Mouse (Mus musculus): Measurements from ENCODE around the gene Bank1. TPM values are rescaled to one million over a fixed set of nuclear protein-coding genes. Genes with fewer than 3 reads are reported as not detected.
"Not testable (repeated sequence)": the region's sequence is repeated elsewhere in the genome, so short reads cannot be mapped to it uniquely, and the experiment has no call there.

The Bank1 gene
- total and polyA plus RNA-seq, 3 experiments, result not detected

GRCm38 (mm10) chr3:136329133-136329532 lies 3.3 kb upstream of the Bank1 start:
- H3K4me3 ChIP-seq (ENCODE audit: control insufficient read depth in 1 of 2, insufficient read depth in 1 of 2, low read depth in 2 of 2, low read length in 2 of 2), result no peak overlapping the region
- no peaks in the 10 kb centered on the region for H3K79me2 ChIP-seq (ENCODE audit: control insufficient read depth, insufficient read depth, low read length, poor library complexity)
- H3K9ac ChIP-seq (ENCODE audit: control insufficient read depth, low read depth, low read length, poor library complexity, severe bottlenecking), result no peak overlapping the region
- no peaks in the 10 kb centered on the region for H3K4me1 ChIP-seq (ENCODE audit: control insufficient read depth in 1 of 2, insufficient read depth in 2 of 2, low read length in 2 of 2)
- H3K27me3 ChIP-seq (ENCODE audit: control insufficient read depth in 1 of 2, insufficient read depth in 2 of 2, low read length in 2 of 2), result no peaks in the 10 kb centered on the region
- no peaks in the 10 kb centered on the region for H3K36me3 ChIP-seq (ENCODE audit: control insufficient read depth in 1 of 2, insufficient read depth in 2 of 2, low read length in 2 of 2)
- no peak for DNase-seq (ENCODE audit: low read depth, low spot score)
- TF ChIP-seq BHLHE40 (IDR thresholded peaks at IDR 0.05; ENCODE audit: borderline replicate concordance, low read depth, low read length), result no peak
- no peak for TF ChIP-seq TCF12 (IDR thresholded peaks at IDR 0.05; ENCODE audit: low read depth, low read length)
- no peak for TF ChIP-seq POLR2AphosphoS2 (IDR thresholded peaks at IDR 0.05; ENCODE audit: low read length)
- no peak for TF ChIP-seq POLR2A (IDR thresholded peaks at IDR 0.05; ENCODE audit: control insufficient read depth in 1 of 2, insufficient read depth in 1 of 2, low read depth in 1 of 2, low read length in 2 of 2, poor library complexity in 1 of 2)
- no peak for TF ChIP-seq TAL1 (IDR thresholded peaks at IDR 0.05; ENCODE audit: low read length)
- no peak for TF ChIP-seq EP300 (IDR thresholded peaks at IDR 0.05; ENCODE audit: low read depth in 1 of 2, low read length in 2 of 2)
- no peak for TF ChIP-seq TBP (IDR thresholded peaks at IDR 0.05; ENCODE audit: low read depth, low read length)
- no peak for TF ChIP-seq E2F4 (IDR thresholded peaks at IDR 0.05; ENCODE audit: borderline replicate concordance, low read depth, low read length)
- TF ChIP-seq RAD21 (IDR thresholded peaks at IDR 0.05; ENCODE audit: low read depth, low read length), result no peak
- no peak for TF ChIP-seq POLR2AphosphoS5 (IDR thresholded peaks at IDR 0.05; ENCODE audit: borderline replicate concordance, low read depth, low read length)
- no peak for TF ChIP-seq CTCF (IDR thresholded peaks at IDR 0.05 in 2 of 3, conservative IDR thresholded peaks at IDR 0.05 in 1 of 3; ENCODE audit: control insufficient read depth in 1 of 3, insufficient read depth in 1 of 3, low read depth in 2 of 3, low read length in 3 of 3, poor library complexity in 1 of 3, severe bottlenecking in 1 of 3)
- H3K9me3 ChIP-seq (replicated peaks; ENCODE audit: insufficient read depth, low read length), result no peaks in the 10 kb centered on the region
- no peak overlapping the region for H3K27ac ChIP-seq (ENCODE audit: control insufficient read depth, low read depth, low read length)

- not testable (repeated sequence) for H3K79me2 ChIP-seq (ENCODE audit: control insufficient read depth, insufficient read depth, low read length, poor library complexity); H3K4me3 ChIP-seq (ENCODE audit: control insufficient read depth in 1 of 2, insufficient read depth in 1 of 2, low read depth in 2 of 2, low read length in 2 of 2); H3K27me3 ChIP-seq (ENCODE audit: control insufficient read depth in 1 of 2, insufficient read depth in 2 of 2, low read length in 2 of 2); H3K36me3 ChIP-seq (ENCODE audit: control insufficient read depth in 1 of 2, insufficient read depth in 2 of 2, low read length in 2 of 2); H3K9me3 ChIP-seq (replicated peaks; ENCODE audit: insufficient read depth, low read length); H3K27ac ChIP-seq (ENCODE audit: control insufficient read depth, low read depth, low read length); H3K9ac ChIP-seq (ENCODE audit: control insufficient read depth, low read depth, low read length, poor library complexity, severe bottlenecking); DNase-seq (ENCODE audit: low read depth, low spot score); H3K4me1 ChIP-seq (ENCODE audit: control insufficient read depth in 1 of 2, insufficient read depth in 2 of 2, low read length in 2 of 2)
Observed at GRCm38 (mm10) chr3:136324716-136325115, 1.1 kb downstream of the Bank1 start.

GRCm38 (mm10) chr3:136321936-136322335 lies 3.9 kb downstream of the Bank1 start:
- Histone ChIP-seq H3K27ac (ENCODE audit: control insufficient read depth, low read depth, low read length) (no peak overlapping the region), H3K9me3 (replicated peaks; ENCODE audit: insufficient read depth, low read length) (no peaks in the 10 kb centered on the region), H3K9ac (ENCODE audit: control insufficient read depth, low read depth, low read length, poor library complexity, severe bottlenecking) (no peak overlapping the region), H3K4me3 (ENCODE audit: control insufficient read depth in 1 of 2, insufficient read depth in 1 of 2, low read depth in 2 of 2, low read length in 2 of 2) (no peak overlapping the region), H3K27me3 (ENCODE audit: control insufficient read depth in 1 of 2, insufficient read depth in 2 of 2, low read length in 2 of 2) (no peaks in the 10 kb centered on the region), H3K79me2 (ENCODE audit: control insufficient read depth, insufficient read depth, low read length, poor library complexity) (no peaks in the 10 kb centered on the region), H3K4me1 (ENCODE audit: control insufficient read depth in 1 of 2, insufficient read depth in 2 of 2, low read length in 2 of 2) (no peaks in the 10 kb centered on the region), H3K36me3 (ENCODE audit: control insufficient read depth in 1 of 2, insufficient read depth in 2 of 2, low read length in 2 of 2) (no peaks in the 10 kb centered on the region)
- no peak for TF ChIP-seq SMC3 (IDR thresholded peaks at IDR 0.05; ENCODE audit: low read depth, low read length)
- TF ChIP-seq POLR2A (IDR thresholded peaks at IDR 0.05; ENCODE audit: control insufficient read depth in 1 of 2, insufficient read depth in 1 of 2, low read depth in 1 of 2, low read length in 2 of 2, poor library complexity in 1 of 2), result no peak
- TF ChIP-seq RAD21 (IDR thresholded peaks at IDR 0.05; ENCODE audit: low read depth, low read length), result no peak
- TF ChIP-seq TAL1 (IDR thresholded peaks at IDR 0.05; ENCODE audit: low read length), result no peak
- TF ChIP-seq KAT2A (conservative IDR thresholded peaks at IDR 0.05; ENCODE audit: low read depth, low read length), result no peak
- no peak for TF ChIP-seq GABPA (IDR thresholded peaks at IDR 0.05; ENCODE audit: low read depth, low read length)
- no peak for TF ChIP-seq POLR2AphosphoS2 (IDR thresholded peaks at IDR 0.05; ENCODE audit: low read length)
- TF ChIP-seq MYC (IDR thresholded peaks at IDR 0.05; ENCODE audit: low read depth, low read length), result no peak
- no peak for TF ChIP-seq ZKSCAN1 (IDR thresholded peaks at IDR 0.05; ENCODE audit: low read depth, low read length)
- no peak for DNase-seq (ENCODE audit: low read depth, low spot score)
